Mouse (Mus musculus): ENCODE measurements at regions not wholly inside any gene's neighbourhood (a gene's known extent, or its start where the extent isn't known, plus 50 kb on each side); places are given as distances from the start of the nearest gene placed in this dataset.

DNA sequence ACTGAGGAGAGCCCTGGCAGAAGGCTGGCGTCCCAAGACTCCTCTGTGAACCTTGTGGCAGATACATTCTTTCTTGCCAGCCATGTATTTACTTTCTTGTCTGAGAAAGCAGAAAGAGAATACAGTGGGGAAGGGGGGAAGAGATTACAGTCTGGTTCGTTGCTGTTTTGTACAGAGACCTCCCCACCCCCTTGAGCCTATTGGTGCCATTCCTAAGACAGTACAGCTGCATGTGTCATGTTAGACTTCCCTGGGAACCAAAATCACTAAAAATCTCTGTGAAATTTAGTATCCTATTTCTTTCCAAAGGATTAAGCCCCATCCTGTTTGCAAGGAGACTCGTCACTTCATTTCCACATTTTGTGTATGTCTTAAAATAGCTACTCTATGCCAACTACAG, 411.4 kb upstream of the Rgma start:
- TF ChIP-seq CTCF (IDR thresholded peaks at IDR 0.05; ENCODE audit: low read depth, low read length), result no peak
- TF ChIP-seq POLR2A (IDR thresholded peaks at IDR 0.05; ENCODE audit: borderline replicate concordance, low read depth, low read length), result no peak
